Mouse (Mus musculus) embryo, embryonic 9.5 days (tissue): ENCODE data around the gene Tmc6.
"Not testable (repeated sequence)": the region's sequence is repeated elsewhere in the genome, so short reads cannot be mapped to it uniquely, and the experiment has no call there.

Experiments
- DNase-seq: peaks from one replicate; pipeline ENCODE4 v3.0.0-alpha.2; 2017; ENCODE audit errors: extremely low spot score

Tmc6 gene

DNA sequence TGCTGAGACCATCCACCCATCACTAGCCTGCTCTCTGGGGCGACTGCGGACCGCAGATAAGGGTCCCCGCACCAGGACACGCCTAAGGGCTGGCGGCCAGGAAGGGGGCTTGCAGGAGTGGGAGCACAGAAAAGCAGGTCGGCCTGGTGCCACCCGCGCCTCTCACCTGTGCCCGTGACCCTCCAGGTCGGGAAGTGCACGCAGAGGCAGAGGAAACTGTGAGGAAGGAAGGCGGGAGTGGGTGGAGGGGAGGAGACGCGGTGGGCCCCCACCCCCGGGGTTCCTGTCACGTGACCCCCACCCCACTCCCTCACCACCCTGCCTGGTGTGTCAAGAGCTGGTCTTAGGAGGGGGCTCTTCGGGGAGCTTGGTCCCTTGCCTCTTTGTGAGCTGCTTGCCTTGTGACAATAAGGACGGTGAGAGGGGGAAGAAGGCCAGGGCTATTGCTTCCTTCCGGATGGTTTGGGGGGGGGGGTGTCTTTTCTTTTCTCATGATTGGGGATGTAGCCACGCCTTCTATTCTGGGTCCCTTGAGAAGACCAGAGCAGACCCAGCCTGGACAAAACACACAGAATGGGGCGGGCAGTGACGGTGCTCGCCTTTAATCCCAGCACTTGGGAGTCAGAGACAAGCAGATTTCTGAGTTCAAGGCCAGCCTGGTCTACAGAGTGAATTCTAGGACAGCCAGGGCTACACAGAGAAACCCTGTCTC is at the start of gene Tmc6, which contains the start of gene Tmc8:
TSS of gene Tmc6 (minus strand) at position 206 of the 712 bp plus-strand sequence.
TSS of gene Tmc8 (plus strand) at position 84 of the 712 bp plus-strand sequence.
- no peak for DNase-seq

GRCm38 (mm10) chr11:117830401-117830800 is 48.4 kb upstream of the Tmc6 start:
- DNase-seq = no peak

DNA sequence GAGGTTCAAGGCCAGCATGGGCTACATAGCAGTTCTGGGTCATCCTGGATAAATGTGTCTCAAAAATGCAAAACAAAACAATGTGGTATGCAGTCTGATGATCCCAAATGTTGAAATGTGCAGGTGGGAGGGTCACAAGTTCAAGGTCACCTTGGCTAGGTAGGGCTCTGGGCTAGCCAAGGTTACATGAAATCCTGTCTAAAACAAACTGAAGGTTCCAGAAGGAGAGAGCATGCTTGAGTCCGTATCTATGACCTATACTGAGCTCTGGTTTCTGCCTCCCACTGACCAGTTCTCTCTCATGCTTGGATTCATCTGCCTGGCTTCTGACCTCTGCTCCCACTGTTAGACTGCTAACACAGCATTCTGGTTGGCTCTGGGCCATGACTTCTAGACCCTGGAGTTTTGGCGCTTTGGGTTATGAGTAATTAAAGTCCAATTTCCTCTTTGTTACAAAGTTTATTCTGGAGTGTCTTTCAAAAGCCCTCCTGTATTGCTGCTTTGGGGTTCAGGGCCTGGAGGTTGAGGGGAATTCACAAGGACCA is 47.7 kb upstream of the Tmc6 start:
- DNase-seq = no peak

GRCm38 (mm10) chr11:117828888-117829604 is 47.0 kb upstream of the Tmc6 start:
- DNase-seq = no peak

GRCm38 (mm10) chr11:117828149-117828887 is 46.3 kb upstream of the Tmc6 start:
- DNase-seq = no peak

- DNase-seq = no peak
Measured at GRCm38 (mm10) chr11:117827386-117827785, 45.4 kb upstream of the Tmc6 start.

DNA sequence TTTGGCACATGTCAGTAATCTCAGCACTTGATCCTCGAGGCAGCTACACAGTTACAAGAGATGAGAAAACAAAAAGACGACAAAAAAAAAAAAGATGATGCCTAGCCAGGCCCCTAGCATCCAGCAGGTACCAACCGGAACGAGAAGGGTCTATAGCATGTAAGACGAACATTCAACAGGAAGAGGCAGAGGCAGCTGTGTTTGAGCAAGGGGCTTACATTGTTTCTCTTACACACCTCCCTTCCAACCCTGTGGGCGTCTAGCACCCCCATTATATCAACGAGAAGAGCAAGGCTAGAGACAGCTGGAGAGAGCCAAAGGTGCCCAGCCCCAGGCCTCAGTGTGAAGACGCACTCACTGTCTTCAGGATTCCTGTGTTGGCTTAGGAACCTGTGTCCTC is 44.9 kb upstream of the Tmc6 start:
- no peak for DNase-seq

GRCm38 (mm10) chr11:117826164-117826563 is 44.2 kb upstream of the Tmc6 start:
- no peak for DNase-seq

DNA sequence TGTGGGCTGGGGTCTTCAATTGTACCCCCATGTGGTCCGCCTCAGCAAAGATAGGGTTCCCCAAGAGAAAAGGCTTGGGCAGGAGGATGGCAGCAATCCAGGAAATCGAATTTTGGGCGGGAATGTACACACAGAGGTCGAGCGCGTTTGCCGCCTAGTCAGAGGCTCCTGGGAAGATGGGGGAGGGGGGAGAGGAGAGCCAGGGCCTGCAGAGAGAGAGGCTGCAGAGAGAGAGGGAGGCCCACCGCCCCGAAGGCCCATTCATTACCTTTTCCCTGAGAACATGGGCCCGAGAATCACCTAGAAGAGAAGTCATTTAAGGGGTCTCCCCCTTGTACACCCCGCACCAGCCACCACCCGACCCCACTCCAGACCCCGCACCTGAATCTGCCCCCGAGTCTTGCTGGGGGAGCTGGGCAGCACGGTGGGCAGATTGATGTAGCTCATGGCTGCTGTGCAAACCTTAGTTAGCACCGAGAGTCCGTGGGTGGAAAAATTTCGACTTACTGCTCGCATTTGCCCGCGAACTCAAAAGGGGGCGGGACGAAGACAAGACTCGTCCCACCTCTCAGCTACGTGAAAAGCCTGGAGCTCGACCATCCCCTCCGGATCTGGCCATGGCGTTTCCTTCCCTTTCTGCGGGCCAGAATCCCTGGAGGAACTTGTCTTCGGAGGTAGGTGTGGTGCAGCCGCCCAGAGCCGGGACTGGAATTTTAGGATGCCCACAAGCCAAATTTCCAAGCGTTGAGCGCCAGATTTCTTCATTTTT is 43.5 kb upstream of the Tmc6 start, which contains the start of the genes Afmid and Tk1:
TSS of gene Afmid (plus strand) at position 592 of the 769 bp plus-strand sequence.
TSS of gene Tk1 (minus strand) at position 760 of the 769 bp plus-strand sequence.
- DNase-seq = peak; percentile 87

- peak; percentile 82 for DNase-seq
Measured at GRCm38 (mm10) chr11:117824060-117824969, 42.3 kb upstream of the Tmc6 start.

DNA sequence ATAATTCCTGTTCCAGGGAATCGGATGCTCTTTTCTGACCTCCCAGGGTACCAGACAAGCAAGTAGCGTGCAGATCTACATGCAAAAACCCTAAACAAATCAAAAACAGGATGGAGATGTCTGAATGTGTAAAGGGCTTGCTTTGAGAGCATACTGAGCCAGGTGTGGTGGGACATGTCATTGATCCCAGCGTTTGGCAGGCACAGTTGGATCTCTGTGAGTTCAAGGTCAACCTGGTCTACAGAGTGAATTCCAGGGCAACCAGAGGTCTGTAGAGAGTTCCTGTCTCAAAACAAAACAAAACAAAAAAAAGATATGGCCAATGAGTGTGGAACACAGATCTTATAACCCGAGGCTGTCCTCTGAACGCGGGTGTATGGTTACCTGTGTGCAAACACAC is 41.4 kb upstream of the Tmc6 start:
- DNase-seq = no peak

DNA sequence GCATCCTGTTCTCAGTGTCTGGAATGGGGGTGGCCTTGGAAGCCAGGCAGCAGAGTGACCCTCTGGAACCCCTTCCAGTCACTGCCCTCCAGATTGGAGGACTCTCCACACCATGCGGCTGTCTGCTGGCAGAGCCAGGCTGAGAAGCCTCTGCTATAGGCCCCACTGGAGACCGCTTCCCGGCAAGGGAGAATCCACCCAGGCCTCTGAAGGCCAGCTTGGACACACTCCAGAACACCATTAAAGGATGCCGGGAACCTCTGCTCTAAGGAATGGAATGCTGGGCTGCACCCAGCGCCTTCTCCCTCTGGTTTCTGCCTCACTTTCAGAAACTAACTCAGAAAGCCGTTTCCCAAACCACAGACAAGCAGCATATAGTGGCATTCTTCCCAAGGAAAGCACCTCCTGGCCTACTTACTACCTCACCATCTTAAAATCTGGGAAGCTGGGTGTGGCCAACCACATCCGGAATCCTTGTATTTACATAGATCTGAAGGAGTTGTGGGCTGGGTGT is 40.8 kb upstream of the Tmc6 start:
- DNase-seq = no peak

DNA sequence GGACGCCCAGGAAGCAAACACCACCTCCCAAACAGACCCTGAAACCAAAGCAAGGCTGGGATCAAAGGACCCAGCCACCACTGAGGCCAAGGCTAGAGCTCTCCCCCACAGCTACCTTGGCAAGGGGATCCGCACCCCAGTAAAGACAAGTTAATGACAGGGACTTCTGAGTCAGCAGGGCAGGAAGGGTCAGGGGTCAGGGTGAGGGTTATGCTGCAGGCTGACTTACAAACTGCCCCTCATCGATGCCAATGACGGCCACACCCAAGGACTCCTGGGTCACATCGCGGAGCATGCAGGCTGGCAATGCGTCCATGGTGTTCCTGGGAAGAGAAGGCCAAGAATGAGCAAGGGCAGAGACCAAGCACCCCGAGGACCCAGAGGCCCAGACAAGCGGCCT is 39.9 kb upstream of the Tmc6 start:
- DNase-seq = no peak

DNA sequence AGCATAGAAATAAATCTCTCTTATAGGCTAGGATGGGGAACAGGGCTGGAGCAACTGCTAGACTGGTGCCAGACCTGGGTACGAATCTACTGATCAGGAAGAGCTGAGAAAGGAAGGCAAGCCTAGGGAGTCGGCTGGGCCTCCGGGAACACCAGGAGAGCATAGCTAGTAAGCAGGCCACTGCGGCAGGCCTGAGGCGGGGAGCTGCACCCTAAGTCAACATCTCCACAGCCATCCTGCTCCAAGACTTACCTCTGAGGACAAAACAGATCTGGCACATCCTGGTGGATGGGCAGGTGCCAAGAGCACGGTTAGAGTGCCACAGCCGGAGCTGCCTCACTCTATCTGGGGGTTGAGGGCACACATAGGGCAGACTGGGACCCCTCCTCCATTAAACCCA is 38.2 kb upstream of the Tmc6 start:
- DNase-seq = no peak

GRCm38 (mm10) chr11:117819095-117819494 is 37.1 kb upstream of the Tmc6 start:
- no peak for DNase-seq

- DNase-seq = no peak
Measured at GRCm38 (mm10) chr11:117816389-117816996, 34.5 kb upstream of the Tmc6 start.

GRCm38 (mm10) chr11:117815850-117816249 is 33.9 kb upstream of the Tmc6 start:
- DNase-seq = not testable (repeated sequence)

- no peak for DNase-seq
Measured at GRCm38 (mm10) chr11:117814704-117815366, 32.8 kb upstream of the Tmc6 start.

- no peak for DNase-seq
Measured at GRCm38 (mm10) chr11:117813867-117814266, 31.9 kb upstream of the Tmc6 start.
